Mouse (Mus musculus): Measurements from ENCODE around the gene Nrp1.

The Nrp1 gene

GRCm38 (mm10) chr8:128471186-128471585, 112.8 kb downstream of the Nrp1 start:
- peak; percentile 66 for DNase-seq

- peak; percentile 82 for DNase-seq
Measured at GRCm38 (mm10) chr8:128472871-128473270, 114.5 kb downstream of the Nrp1 start.

- DNase-seq, result peak; percentile 61
Measured at GRCm38 (mm10) chr8:128473456-128474239, 115.2 kb downstream of the Nrp1 start.

- DNase-seq, result peak; percentile 66
Measured at GRCm38 (mm10) chr8:128474614-128475013, 116.2 kb downstream of the Nrp1 start.

GRCm38 (mm10) chr8:128476206-128476605, 117.8 kb downstream of the Nrp1 start:
- peak; percentile 77 for DNase-seq

- DNase-seq, result peak; percentile 81
Measured at GRCm38 (mm10) chr8:128478017-128478416, 119.6 kb downstream of the Nrp1 start.

- DNase-seq, result peak; percentile 84
Measured at GRCm38 (mm10) chr8:128479309-128480013, 121.1 kb downstream of the Nrp1 start.

GRCm38 (mm10) chr8:128480896-128481665, 122.7 kb downstream of the Nrp1 start:
- peak; percentile 93 for DNase-seq

- no peak for DNase-seq
Measured at GRCm38 (mm10) chr8:128483344-128483743, 124.9 kb downstream of the Nrp1 start.

- peak; percentile 84 for DNase-seq
Measured at GRCm38 (mm10) chr8:128484720-128485124, 126.3 kb downstream of the Nrp1 start.

- DNase-seq, result peak; percentile 93
Measured at GRCm38 (mm10) chr8:128486043-128486442, 127.6 kb downstream of the Nrp1 start.

GRCm38 (mm10) chr8:128487966-128488931, 129.8 kb downstream of the Nrp1 start:
- DNase-seq, result peak; percentile 91

- DNase-seq, result peak; percentile 64
Measured at GRCm38 (mm10) chr8:128489351-128489750, 130.9 kb downstream of the Nrp1 start.

GRCm38 (mm10) chr8:128491126-128492067, 133.0 kb downstream of the Nrp1 start:
- DNase-seq, result peak; percentile 94

- peak; percentile 65 for DNase-seq
Measured at GRCm38 (mm10) chr8:128493801-128494200, 135.4 kb downstream of the Nrp1 start.

GRCm38 (mm10) chr8:128498836-128499235, 140.4 kb downstream of the Nrp1 start:
- DNase-seq, result peak; percentile 57

- DNase-seq, result peak; percentile 6
Measured at GRCm38 (mm10) chr8:128504136-128504829, 145.9 kb downstream of the Nrp1 start.

GRCm38 (mm10) chr8:128505866-128506265, 147.5 kb downstream of the Nrp1 start:
- DNase-seq, result peak; percentile 86

GRCm38 (mm10) chr8:128508723-128509122, 150.3 kb downstream of the Nrp1 start:
- DNase-seq, result peak; percentile 89

GRCm38 (mm10) chr8:128511021-128511420, 152.6 kb downstream of the Nrp1 start:
- DNase-seq, result peak; percentile 15
